Mouse (Mus musculus) thymus, adult 18-20 months (tissue): ENCODE measurements at regions not wholly inside any gene's neighbourhood (a gene's known extent, or its start where the extent isn't known, plus 50 kb on each side); places are given as distances from the start of the nearest gene placed in this dataset.
"Not testable (repeated sequence)": the region's sequence is repeated elsewhere in the genome, so short reads cannot be mapped to it uniquely, and the experiment has no call there.

Source experiments
- DNase-seq, 2 experiments: peaks; one replicate each; pipeline ENCODE4 v3.0.0; 2022; ENCODE audit warnings: mixed read lengths in 2 of 2

- DNase-seq: no peak
These were observed 594.7 kb downstream of the Efna5 start for GRCm38 (mm10) chr17:62286086-62287080.

DNA sequence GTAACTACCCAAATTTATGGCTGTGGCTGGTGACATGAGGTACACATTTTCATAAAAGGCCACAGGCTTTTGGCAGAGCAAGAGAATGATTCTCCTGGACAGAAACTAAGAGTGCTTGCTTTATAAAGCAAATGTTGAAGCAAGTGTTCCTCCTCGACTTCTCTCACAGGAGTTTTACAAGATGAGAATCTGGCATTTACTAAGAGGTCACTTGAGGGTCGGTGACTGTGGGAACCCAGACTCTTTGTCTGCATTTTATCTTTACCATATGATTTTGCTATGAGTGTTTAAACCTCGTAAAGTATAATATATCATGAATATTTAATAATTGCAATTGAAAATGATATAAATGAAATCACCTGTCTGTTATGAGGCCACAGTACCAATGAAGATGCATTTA is 600.9 kb downstream of the Efna5 start:
- no peak for DNase-seq

- no peak for DNase-seq
These were observed 609.7 kb downstream of the Efna5 start for GRCm38 (mm10) chr17:62271399-62271798.

DNA sequence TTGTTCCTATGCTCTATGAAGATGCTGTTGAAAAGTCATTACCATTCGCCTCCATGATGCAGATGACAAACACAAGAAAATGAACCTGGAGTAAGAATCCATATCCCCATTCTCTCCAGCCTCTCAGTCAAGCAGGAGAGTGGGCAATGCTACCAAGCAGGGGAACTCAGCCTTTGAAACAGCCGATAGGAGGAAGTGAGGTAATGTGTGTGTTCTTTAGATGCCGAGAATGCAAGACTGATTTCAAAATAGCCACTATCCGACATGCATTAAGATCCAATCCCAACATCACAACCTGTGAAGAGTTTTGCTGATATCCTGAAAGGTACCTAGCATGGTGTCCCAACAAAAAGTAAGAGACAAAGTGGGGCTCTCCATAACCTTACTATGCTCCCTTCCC is 611.8 kb downstream of the Efna5 start:
- DNase-seq: no peak

DNA sequence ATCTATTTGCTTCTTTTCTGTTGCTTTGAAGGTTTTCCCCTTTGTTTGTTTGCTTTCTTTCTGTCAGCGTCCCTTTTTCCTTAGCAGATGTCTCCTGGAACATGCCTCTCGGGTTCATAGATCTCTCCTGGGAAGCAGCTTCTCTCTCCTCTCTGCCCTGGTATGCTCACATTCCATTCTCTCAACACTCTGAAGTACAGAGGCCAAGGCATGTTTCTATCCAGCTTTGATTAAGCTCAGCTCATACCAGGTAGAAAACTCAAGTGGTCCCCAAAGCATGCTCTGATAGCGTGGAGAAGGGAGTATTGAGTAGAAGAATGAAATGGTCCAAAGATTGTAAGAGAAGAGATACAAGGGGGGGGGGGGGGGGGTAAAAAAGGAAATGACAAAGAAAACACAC is 627.7 kb downstream of the Efna5 start:
- DNase-seq: no peak

DNA sequence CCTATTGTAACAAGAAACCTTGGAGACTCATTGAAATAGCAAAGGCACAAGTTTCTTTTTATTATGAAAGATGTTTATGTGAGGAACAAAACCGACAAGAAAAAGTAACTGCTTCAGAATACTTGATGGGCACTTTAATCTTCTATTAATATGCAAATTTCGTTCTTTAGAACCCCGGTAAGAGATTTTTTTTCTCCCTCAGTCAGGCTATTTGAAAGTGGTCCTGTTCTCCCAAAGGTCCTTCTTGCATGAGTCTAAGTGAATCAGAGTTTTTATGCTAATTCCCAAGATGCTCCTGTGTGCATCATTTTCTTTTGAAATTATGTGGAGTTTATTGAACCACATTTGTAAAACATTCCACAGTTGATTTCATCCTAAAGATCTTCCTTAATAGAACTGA is 633.1 kb downstream of the Efna5 start:
- no peak for DNase-seq

DNA sequence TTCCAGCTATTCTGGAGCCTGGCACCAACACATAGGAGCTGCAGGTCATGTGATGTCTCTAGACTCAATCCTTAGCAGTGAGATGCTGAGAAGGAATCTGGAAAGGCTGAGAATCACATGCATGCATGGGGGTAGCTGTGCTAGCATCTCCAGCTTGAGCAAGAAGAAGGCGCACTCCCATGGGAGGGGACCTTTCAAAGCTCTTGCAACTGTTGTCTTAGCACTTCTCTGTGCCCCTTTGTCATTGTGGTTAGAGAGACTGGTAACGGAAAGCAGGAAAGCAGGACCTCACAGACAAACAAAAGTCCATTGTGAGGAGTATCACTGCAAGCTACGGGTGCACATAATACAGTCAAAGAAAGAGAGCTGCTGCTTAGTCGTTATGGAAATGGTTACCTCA is 634.5 kb downstream of the Efna5 start:
- no peak for DNase-seq

GRCm38 (mm10) chr17:62230939-62231338 is 650.2 kb downstream of the Efna5 start:
- DNase-seq: no peak

DNA sequence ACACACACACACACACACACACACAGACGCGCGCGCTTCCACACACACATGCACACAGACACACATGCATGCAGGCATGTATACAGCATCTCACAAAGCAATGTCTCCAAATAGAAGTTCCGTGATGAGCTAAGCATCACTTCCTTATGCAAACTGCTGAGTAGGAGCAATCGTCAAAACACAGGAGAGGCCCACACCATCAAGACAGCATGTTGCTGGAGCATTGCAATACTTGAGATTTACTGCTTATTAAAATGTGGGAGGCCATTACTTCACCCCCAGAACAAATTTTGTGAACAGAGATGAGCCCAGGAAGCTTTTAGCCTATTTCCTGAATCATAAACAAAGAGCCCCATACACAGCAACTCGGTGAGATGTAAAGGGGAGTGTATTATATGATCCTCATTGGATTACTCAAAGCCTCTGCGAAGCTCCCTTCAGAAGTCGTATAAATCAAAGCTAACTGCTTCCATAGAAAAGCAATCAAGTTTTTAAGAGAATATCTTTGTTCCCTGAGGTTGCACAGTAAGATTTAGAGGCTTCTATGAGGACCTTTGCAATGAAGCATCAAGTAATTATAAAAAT is 670.6 kb downstream of the Efna5 start:
- DNase-seq: no peak

DNA sequence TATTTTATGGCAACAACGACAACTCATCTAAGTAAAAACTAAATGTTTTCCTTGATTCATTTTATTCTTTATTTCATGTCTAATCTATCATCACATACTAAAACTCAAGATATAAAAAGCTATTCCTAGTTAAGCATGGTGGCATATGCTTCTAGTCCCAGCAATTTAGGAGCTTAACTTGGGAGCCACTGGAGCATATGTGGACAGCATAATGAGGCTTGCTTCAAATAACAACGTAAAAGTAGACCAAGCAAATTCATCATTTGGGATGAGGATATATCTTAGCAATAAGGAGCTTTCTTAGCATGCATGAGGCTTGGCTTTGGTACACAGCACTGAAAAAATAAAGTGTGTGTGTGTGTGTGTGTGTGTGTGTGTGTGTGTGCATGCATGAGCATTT is 678.5 kb downstream of the Efna5 start:
- DNase-seq: no peak

DNA sequence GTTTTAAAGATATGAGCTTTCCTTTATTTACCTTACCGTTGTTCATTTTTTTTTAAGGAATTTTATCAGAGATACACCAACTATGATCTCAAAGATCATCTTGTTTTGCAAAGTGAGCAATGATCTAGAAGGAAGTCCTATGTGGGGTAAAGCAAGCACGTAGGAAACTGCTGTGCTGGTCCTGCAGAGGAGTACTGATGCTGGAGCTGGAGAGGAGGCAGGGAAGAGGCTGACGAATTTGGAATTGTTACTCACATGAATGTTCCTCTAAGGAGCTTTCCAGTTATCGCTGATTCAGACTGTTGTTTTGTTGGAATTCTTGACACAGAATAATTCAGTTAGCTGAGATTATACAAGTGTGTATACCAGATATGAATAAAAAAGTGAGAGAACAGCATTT is 680.6 kb downstream of the Efna5 start:
- no peak for DNase-seq

- DNase-seq: no peak
These were observed 681.6 kb downstream of the Efna5 start for GRCm38 (mm10) chr17:62199559-62199958.

- no peak for DNase-seq
These were observed 702.4 kb downstream of the Efna5 start for GRCm38 (mm10) chr17:62178612-62179210.

- DNase-seq: no peak
These were observed 704.8 kb downstream of the Efna5 start for GRCm38 (mm10) chr17:62176336-62176735.

- DNase-seq: no peak
These were observed 708.8 kb downstream of the Efna5 start for GRCm38 (mm10) chr17:62172305-62172704.

GRCm38 (mm10) chr17:62171532-62171931 is 709.6 kb downstream of the Efna5 start:
- DNase-seq: no peak

- no peak for DNase-seq
These were observed 719.7 kb downstream of the Efna5 start for GRCm38 (mm10) chr17:62161457-62161856.

GRCm38 (mm10) chr17:62160301-62160700 is 720.8 kb downstream of the Efna5 start:
- DNase-seq: no peak

GRCm38 (mm10) chr17:62135050-62135449 is 746.1 kb downstream of the Efna5 start:
- DNase-seq: no peak

- DNase-seq: not testable (repeated sequence)
These were observed 769.4 kb downstream of the Efna5 start for GRCm38 (mm10) chr17:62111703-62112102.

DNA sequence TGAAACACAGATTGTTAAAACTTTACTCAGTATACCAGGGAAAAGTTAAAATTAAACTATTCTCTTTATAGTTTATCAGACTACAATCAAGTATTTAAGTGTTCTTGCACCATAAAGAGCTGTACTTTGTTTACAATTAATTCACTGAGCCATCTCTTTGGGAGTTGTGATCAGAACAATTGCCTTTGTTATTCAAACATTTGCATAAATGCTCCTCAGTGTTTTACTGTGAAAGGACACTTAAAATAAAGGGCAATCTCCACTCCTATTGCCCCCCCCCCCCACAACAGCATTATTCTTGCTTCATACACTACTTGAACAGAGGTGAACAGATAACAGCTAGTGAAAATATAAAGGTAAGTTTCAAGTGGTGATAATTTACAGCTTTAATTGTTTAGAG is 772.1 kb downstream of the Efna5 start:
- DNase-seq: no peak

GRCm38 (mm10) chr17:62083281-62083680 is 797.8 kb downstream of the Efna5 start:
- no peak for DNase-seq

- no peak for DNase-seq
These were observed 803.5 kb downstream of the Efna5 start for GRCm38 (mm10) chr17:62077604-62078003.

- DNase-seq: no peak
These were observed 816.2 kb downstream of the Efna5 start for GRCm38 (mm10) chr17:62064939-62065338.
